Mouse (Mus musculus) thymus, postnatal 25 days (tissue): ENCODE measurements around the gene Vmn1r138.
"Not testable (repeated sequence)": the region's sequence is repeated elsewhere in the genome, so short reads cannot be mapped to it uniquely, and the experiment has no call there.

Experiments used
- DNase-seq: peaks from one replicate; pipeline ENCODE4 v3.0.0; 2022

Vmn1r138 gene

GRCm38 (mm10) chr7:22028797-22029196 is at the start of gene Vmn1r138:
Vmn1r138 (minus strand) TSS chr7:22028897.
- not testable (repeated sequence) for DNase-seq

- not testable (repeated sequence) for DNase-seq
Measured at GRCm38 (mm10) chr7:22068757-22069156, 40.1 kb upstream of the Vmn1r138 start, which contains the start of gene Vmn1r139. Vmn1r139 (plus strand) TSS chr7:22069057.

- DNase-seq, result not testable (repeated sequence)
Measured at GRCm38 (mm10) chr7:22056205-22056604, 27.5 kb upstream of the Vmn1r138 start, which contains the start of gene Gm6176. Gm6176 (minus strand) TSS chr7:22056305.

- not testable (repeated sequence) for DNase-seq
Measured at GRCm38 (mm10) chr7:21994287-21994686, 34.4 kb downstream of the Vmn1r138 start, which contains the start of gene Vmn1r137. Vmn1r137 (plus strand) TSS chr7:21994587.
